Mouse (Mus musculus): ENCODE measurements at regions not wholly inside any gene's neighbourhood (a gene's known extent, or its start where the extent isn't known, plus 50 kb on each side); places are given as distances from the start of the nearest gene placed in this dataset.

- Histone ChIP-seq H3K9me3 (replicated peaks) (no peaks in the 10 kb centered on the region), H3K4me1 (ENCODE audit: insufficient read depth, low read depth, low read length) (no peaks in the 10 kb centered on the region), H3K4me3 (ENCODE audit: low read depth, low read length) (no peak overlapping the region), H3K36me3 (replicated peaks) (no peaks in the 10 kb centered on the region), H3K27me3 (ENCODE audit: insufficient read depth, low read length) (peaks cover 5% of the 10 kb centered on the region)
- ATAC-seq (ENCODE audit: extremely low read depth, insufficient number of reproducible peaks, low FRiP score, poor library complexity, severe bottlenecking) (no peak), DNase-seq (ENCODE audit: low spot score) (no peak)
- TF ChIP-seq CTCF (IDR thresholded peaks at IDR 0.05; ENCODE audit: low read depth, low read length) (no peak), GATA2 (IDR thresholded peaks at IDR 0.05; ENCODE audit: borderline replicate concordance, low read depth, low read length) (no peak), POLR2AphosphoS5 (IDR thresholded peaks at IDR 0.05; ENCODE audit: insufficient replicate concordance, low read depth, low read length) (no peak), GATA1 (IDR thresholded peaks at IDR 0.05; ENCODE audit: borderline replicate concordance, low read length) (no peak), TAL1 (conservative IDR thresholded peaks at IDR 0.05; ENCODE audit: low read depth, low read length) (no peak)
Measured at GRCm38 (mm10) chr12:32553793-32554192, 175.3 kb downstream of the Ccdc71l start.

- TF ChIP-seq GATA1 (IDR thresholded peaks at IDR 0.05; ENCODE audit: borderline replicate concordance, low read length) (no peak), TAL1 (conservative IDR thresholded peaks at IDR 0.05; ENCODE audit: low read depth, low read length) (no peak), GATA2 (IDR thresholded peaks at IDR 0.05; ENCODE audit: borderline replicate concordance, low read depth, low read length) (no peak), CTCF (IDR thresholded peaks at IDR 0.05; ENCODE audit: low read depth, low read length) (no peak), POLR2AphosphoS5 (IDR thresholded peaks at IDR 0.05; ENCODE audit: insufficient replicate concordance, low read depth, low read length) (no peak)
- no peaks in the 10 kb centered on the region for H3K27me3 ChIP-seq (ENCODE audit: insufficient read depth, low read length)
- ATAC-seq (ENCODE audit: extremely low read depth, insufficient number of reproducible peaks, low FRiP score, poor library complexity, severe bottlenecking) (no peak), DNase-seq (ENCODE audit: low spot score) (no peak)
- no peaks in the 10 kb centered on the region for H3K36me3 ChIP-seq (replicated peaks)
- no peaks in the 10 kb centered on the region for H3K4me1 ChIP-seq (ENCODE audit: insufficient read depth, low read depth, low read length)
- H3K9me3 ChIP-seq (replicated peaks): no peaks in the 10 kb centered on the region
- no peak overlapping the region for H3K4me3 ChIP-seq (ENCODE audit: low read depth, low read length)
Measured at GRCm38 (mm10) chr12:32567777-32568176, 189.3 kb downstream of the Ccdc71l start.

GRCm38 (mm10) chr12:32581304-32581703 lies 202.8 kb downstream of the Ccdc71l start:
- TF ChIP-seq GATA2 (IDR thresholded peaks at IDR 0.05; ENCODE audit: borderline replicate concordance, low read depth, low read length) (no peak), TAL1 (conservative IDR thresholded peaks at IDR 0.05; ENCODE audit: low read depth, low read length) (no peak), POLR2AphosphoS5 (IDR thresholded peaks at IDR 0.05; ENCODE audit: insufficient replicate concordance, low read depth, low read length) (no peak), CTCF (IDR thresholded peaks at IDR 0.05; ENCODE audit: low read depth, low read length) (no peak), GATA1 (IDR thresholded peaks at IDR 0.05; ENCODE audit: borderline replicate concordance, low read length) (no peak)
- no peak overlapping the region for H3K4me3 ChIP-seq (ENCODE audit: low read depth, low read length)
- ATAC-seq (ENCODE audit: extremely low read depth, insufficient number of reproducible peaks, low FRiP score, poor library complexity, severe bottlenecking) (no peak), DNase-seq (ENCODE audit: low spot score) (no peak)
- no peaks in the 10 kb centered on the region for H3K4me1 ChIP-seq (ENCODE audit: insufficient read depth, low read depth, low read length)
- no peaks in the 10 kb centered on the region for H3K36me3 ChIP-seq (replicated peaks)
- H3K27me3 ChIP-seq (ENCODE audit: insufficient read depth, low read length): no peaks in the 10 kb centered on the region
- no peaks in the 10 kb centered on the region for H3K9me3 ChIP-seq (replicated peaks)

GRCm38 (mm10) chr12:32602131-32602815 lies 217.1 kb upstream of the Nampt start:
- H3K27me3 ChIP-seq (ENCODE audit: insufficient read depth, low read length): no peaks in the 10 kb centered on the region
- H3K4me3 ChIP-seq (ENCODE audit: low read depth, low read length): no peak overlapping the region
- no peaks in the 10 kb centered on the region for H3K9me3 ChIP-seq (replicated peaks)
- ATAC-seq (ENCODE audit: extremely low read depth, insufficient number of reproducible peaks, low FRiP score, poor library complexity, severe bottlenecking): no peak
- DNase-seq (ENCODE audit: low spot score): no peak
- TF ChIP-seq TAL1 (conservative IDR thresholded peaks at IDR 0.05; ENCODE audit: low read depth, low read length) (no peak), GATA1 (IDR thresholded peaks at IDR 0.05; ENCODE audit: borderline replicate concordance, low read length) (no peak), GATA2 (IDR thresholded peaks at IDR 0.05; ENCODE audit: borderline replicate concordance, low read depth, low read length) (no peak), CTCF (IDR thresholded peaks at IDR 0.05; ENCODE audit: low read depth, low read length) (no peak), POLR2AphosphoS5 (IDR thresholded peaks at IDR 0.05; ENCODE audit: insufficient replicate concordance, low read depth, low read length) (no peak)
- no peaks in the 10 kb centered on the region for H3K36me3 ChIP-seq (replicated peaks)
- no peaks in the 10 kb centered on the region for H3K4me1 ChIP-seq (ENCODE audit: insufficient read depth, low read depth, low read length)

- ATAC-seq (ENCODE audit: extremely low read depth, insufficient number of reproducible peaks, low FRiP score, poor library complexity, severe bottlenecking): no peak
- no peak for TF ChIP-seq TAL1 (conservative IDR thresholded peaks at IDR 0.05; ENCODE audit: low read depth, low read length)
- DNase-seq (ENCODE audit: low spot score): no peak
- Histone ChIP-seq H3K36me3 (replicated peaks) (no peaks in the 10 kb centered on the region), H3K9me3 (replicated peaks) (no peaks in the 10 kb centered on the region), H3K4me3 (ENCODE audit: low read depth, low read length) (no peak overlapping the region), H3K27me3 (ENCODE audit: insufficient read depth, low read length) (no peaks in the 10 kb centered on the region; the same call in 1 of the 2 replicates), H3K4me1 (ENCODE audit: insufficient read depth, low read depth, low read length) (no peaks in the 10 kb centered on the region)
Measured at GRCm38 (mm10) chr12:32605353-32605752, 214.0 kb upstream of the Nampt start.

- Histone ChIP-seq H3K4me1 (ENCODE audit: insufficient read depth, low read depth, low read length) (no peaks in the 10 kb centered on the region), H3K9me3 (replicated peaks) (no peaks in the 10 kb centered on the region), H3K27me3 (ENCODE audit: insufficient read depth, low read length) (peaks cover 3% of the 10 kb centered on the region; the same call in 1 of the 2 replicates), H3K4me3 (ENCODE audit: low read depth, low read length) (no peak overlapping the region), H3K36me3 (replicated peaks) (no peaks in the 10 kb centered on the region)
- TF ChIP-seq GATA1 (IDR thresholded peaks at IDR 0.05; ENCODE audit: borderline replicate concordance, low read length) (no peak), TAL1 (conservative IDR thresholded peaks at IDR 0.05; ENCODE audit: low read depth, low read length) (no peak), GATA2 (IDR thresholded peaks at IDR 0.05; ENCODE audit: borderline replicate concordance, low read depth, low read length) (no peak), POLR2AphosphoS5 (IDR thresholded peaks at IDR 0.05; ENCODE audit: insufficient replicate concordance, low read depth, low read length) (no peak), CTCF (IDR thresholded peaks at IDR 0.05; ENCODE audit: low read depth, low read length) (no peak)
- no peak for DNase-seq (ENCODE audit: low spot score)
- no peak for ATAC-seq (ENCODE audit: extremely low read depth, insufficient number of reproducible peaks, low FRiP score, poor library complexity, severe bottlenecking)
Measured at GRCm38 (mm10) chr12:32615000-32615399, 204.3 kb upstream of the Nampt start.
